Mouse (Mus musculus) B cell, adult 62 days (primary cell): ENCODE results near the gene Dis3l2. TPM values are rescaled to one million over a fixed set of nuclear protein-coding genes. Genes with fewer than 3 reads are reported as not detected.

Experiments used
- total RNA-seq: library from RNA; stranded (reverse); gene quantifications from 4 replicates; pipeline ENCODE4 v1.2.4, GENCODE M21; 2023

Gene Dis3l2
- 28.5 to 29.5 TPM (median 29.0 TPM) in 4 replicates for total RNA-seq

GRCm38 (mm10) chr1:86703300-86703964, at the start of gene Dis3l2:
Gene Dis3l2 (plus strand): TSS chr1:86703808.

GRCm38 (mm10) chr1:86670279-86671038, 33.1 kb upstream of the Dis3l2 start, which contains the start of gene Nppc:
Gene Nppc (minus strand): TSS chr1:86670571.

GRCm38 (mm10) chr1:87089828-87090227, 386.2 kb downstream of the Dis3l2 start, which contains the start of gene Alppl2:
Gene Alppl2 (minus strand): TSS chr1:87089928.

Other genes with a start within 250 kb of the Dis3l2 start
- gene Ptma, start 177.1 kb upstream of the Dis3l2 start, total RNA-seq: 1,771 to 1,875 TPM (median 1,797 TPM) in 4 replicates
- gene Pde6d, start 121.2 kb upstream of the Dis3l2 start, total RNA-seq: 18.1 to 24.4 TPM (median 21.1 TPM) in 4 replicates
- gene Cops7b, start 120.9 kb upstream of the Dis3l2 start, total RNA-seq: 11.9 to 14.8 TPM (median 12.6 TPM) in 4 replicates
- gene Nppc, start 33.2 kb upstream of the Dis3l2 start, total RNA-seq: not detected in 4 replicates